Mouse (Mus musculus): Measurements from ENCODE around the gene Ube2u. TPM values are rescaled to one million over a fixed set of nuclear protein-coding genes. Genes with fewer than 3 reads are reported as not detected.
"Not testable (repeated sequence)": the region's sequence is repeated elsewhere in the genome, so short reads cannot be mapped to it uniquely, and the experiment has no call there.

Gene Ube2u
- polyA plus RNA-seq (2015; fragmentation: Nextera tagmentation; extraction: Ambion mirVana): 0.15 TPM in 1 of 2 replicates, not detected in the other

- Histone ChIP-seq H3K27ac (no peak within 1 kb of the TSS), H3K4me2 (replicated peaks) (peak within 1 kb of the TSS; percentile 45), H3K36me3 (no peaks in the 10 kb centered on the region), H3K27me3 (replicated peaks) (no peaks in the 10 kb centered on the region), H3K4me3 (replicated peaks) (0 out of 2 replicates have a peak within 1 kb of the TSS, but pooled peaks have one; percentile 2), H3K4me1 (replicated peaks) (no peaks in the 10 kb centered on the region; the same call in 1 of the 2 replicates), H3K9me3 (no peaks in the 10 kb centered on the region), H3K9ac (no peak within 1 kb of the TSS)
- 30% methylated on average over 15 of the region's 15 CpGs for WGBS
- peak; percentile 74 for ATAC-seq
Observed at GRCm38 (mm10) chr4:100478592-100479321, at the start of gene Ube2u. Gene Ube2u, plus strand, starts transcription at chr4:100478849.

DNA sequence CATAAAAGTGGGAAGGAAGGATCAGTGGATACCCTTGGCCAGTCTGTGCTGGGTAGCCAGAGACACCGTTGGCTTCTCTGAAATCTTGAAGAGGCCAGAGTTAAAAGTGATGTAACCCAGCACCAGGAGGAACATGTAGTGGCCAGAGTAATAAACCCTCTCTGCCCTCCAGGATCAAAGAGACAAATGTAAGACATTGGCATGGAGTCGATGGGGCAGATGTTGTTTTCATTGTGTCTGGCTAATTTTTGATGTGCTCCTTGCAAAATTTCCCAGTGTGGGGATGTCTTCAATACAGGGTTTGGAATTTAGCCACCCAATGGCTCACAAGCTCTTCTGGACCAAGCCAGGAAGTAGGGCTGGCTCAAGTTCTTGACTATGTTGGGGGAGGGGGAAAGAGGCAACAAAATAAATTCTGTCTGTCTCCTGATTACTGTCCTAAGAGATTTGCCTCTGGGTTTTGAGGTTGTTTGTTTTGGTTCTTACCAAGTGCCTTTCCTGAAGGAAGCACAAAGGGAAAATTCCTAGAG, 49.2 kb upstream of the Ube2u start:
- no peaks in the 10 kb centered on the region; the same call in 1 of the 2 replicates for H3K4me1 ChIP-seq (replicated peaks)
- no peaks in the 10 kb centered on the region for H3K27me3 ChIP-seq (replicated peaks)
- H3K4me3 ChIP-seq (replicated peaks): no peak overlapping the region
- no peak overlapping the region for H3K9ac ChIP-seq
- no peak overlapping the region for H3K4me2 ChIP-seq (replicated peaks)
- H3K9me3 ChIP-seq: no peaks in the 10 kb centered on the region
- H3K36me3 ChIP-seq: no peaks in the 10 kb centered on the region
- ATAC-seq: no peak
- 74% methylated on average over 2 of the region's 2 CpGs for WGBS
- no peak overlapping the region for H3K27ac ChIP-seq

DNA sequence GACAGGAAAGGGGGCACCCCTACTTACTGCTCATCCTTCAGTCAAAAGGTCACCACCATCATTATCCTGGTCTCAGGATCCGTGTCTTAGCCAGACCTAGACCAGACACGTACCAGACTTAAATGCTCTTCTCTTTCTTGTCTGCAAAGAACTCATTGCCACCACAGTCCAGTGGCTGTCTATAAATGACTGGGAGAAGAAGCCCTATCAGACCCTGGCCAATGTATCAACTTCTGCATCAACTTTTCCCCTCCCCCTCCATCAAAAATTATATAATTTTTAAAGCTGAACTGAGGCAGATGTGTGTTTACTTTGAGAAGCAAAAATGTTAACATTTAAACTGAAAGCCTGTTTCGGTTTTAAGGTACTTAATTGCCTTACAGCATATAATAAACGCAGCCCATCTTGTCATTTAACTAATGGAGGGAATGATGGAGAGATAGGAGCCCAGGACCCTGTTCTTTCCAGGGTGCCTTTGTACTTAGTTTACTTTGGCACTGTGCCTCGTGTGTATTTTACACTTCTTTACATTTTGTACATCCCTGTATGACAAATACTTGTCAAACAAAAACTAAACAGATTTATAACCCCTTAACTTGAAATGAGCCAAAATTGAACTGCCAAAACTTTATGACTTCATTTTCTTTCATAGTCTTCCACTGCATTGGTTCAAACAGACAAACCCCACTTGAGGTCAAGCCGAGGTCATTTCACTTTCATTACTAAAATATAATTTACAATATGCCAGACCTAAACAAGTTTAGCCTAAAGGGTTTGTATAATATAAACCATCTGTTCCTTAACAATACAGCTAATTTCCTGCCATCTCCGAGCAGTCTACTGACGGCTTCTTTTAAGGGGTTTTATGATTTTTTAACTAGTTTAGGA, 43.1 kb upstream of the Ube2u start:
- H3K4me3 ChIP-seq (replicated peaks): no peak overlapping the region
- 0 out of 2 replicates have a peak, but pooled peaks cover under 1% of the 10 kb centered on the region for H3K9me3 ChIP-seq
- 27% methylated on average over 8 of the region's 8 CpGs for WGBS
- no peaks in the 10 kb centered on the region for H3K36me3 ChIP-seq
- no peaks in the 10 kb centered on the region for H3K27me3 ChIP-seq (replicated peaks)
- peaks cover 3% of the 10 kb centered on the region for H3K4me1 ChIP-seq (replicated peaks)
- H3K9ac ChIP-seq: no peak overlapping the region
- peak; percentile 90 for ATAC-seq
- no peak overlapping the region for H3K4me2 ChIP-seq (replicated peaks)
- peak overlapping the region; percentile 20; the same call in 1 of the 2 replicates for H3K27ac ChIP-seq

DNA sequence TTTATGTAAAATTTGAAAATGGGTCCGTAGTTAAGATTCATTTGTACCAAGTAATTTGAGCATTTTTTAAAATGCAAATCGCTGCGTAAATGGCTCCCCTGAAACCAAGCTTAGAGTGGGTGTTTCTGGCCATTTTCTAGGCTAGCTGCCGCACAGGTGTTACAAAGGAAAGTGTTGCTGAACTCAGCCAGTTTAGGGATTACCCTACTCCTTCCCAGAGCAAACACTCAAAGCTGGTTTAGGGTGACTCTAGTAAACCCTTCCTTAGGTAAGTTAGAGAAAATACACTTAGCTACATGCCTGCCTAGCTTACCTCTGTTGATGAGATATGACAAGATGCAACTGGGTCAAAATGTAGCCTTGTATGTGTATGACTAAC, 42.5 kb upstream of the Ube2u start:
- Histone ChIP-seq H3K27ac (no peak overlapping the region), H3K4me1 (replicated peaks) (peaks cover 3% of the 10 kb centered on the region), H3K9ac (no peak overlapping the region), H3K4me2 (replicated peaks) (no peak overlapping the region), H3K4me3 (replicated peaks) (no peak overlapping the region), H3K36me3 (peaks cover 4% of the 10 kb centered on the region; the same call in 1 of the 2 replicates), H3K27me3 (replicated peaks) (no peaks in the 10 kb centered on the region), H3K9me3 (0 out of 2 replicates have a peak, but pooled peaks cover 4% of the 10 kb centered on the region)
- no peak for ATAC-seq
- WGBS: 41% methylated on average over 4 of the region's 4 CpGs

GRCm38 (mm10) chr4:100446897-100447296, 31.8 kb upstream of the Ube2u start:
- peaks cover 1% of the 10 kb centered on the region; the same call in 1 of the 2 replicates for H3K36me3 ChIP-seq
- H3K4me1 ChIP-seq (replicated peaks): no peaks in the 10 kb centered on the region
- no peak overlapping the region for H3K4me3 ChIP-seq (replicated peaks)
- no peak overlapping the region for H3K27ac ChIP-seq
- WGBS: 36% methylated on average over 3 of the region's 3 CpGs
- no peak overlapping the region for H3K4me2 ChIP-seq (replicated peaks)
- no peak for ATAC-seq
- no peaks in the 10 kb centered on the region for H3K27me3 ChIP-seq (replicated peaks)
- no peak overlapping the region for H3K9ac ChIP-seq
- H3K9me3 ChIP-seq: no peaks in the 10 kb centered on the region

DNA sequence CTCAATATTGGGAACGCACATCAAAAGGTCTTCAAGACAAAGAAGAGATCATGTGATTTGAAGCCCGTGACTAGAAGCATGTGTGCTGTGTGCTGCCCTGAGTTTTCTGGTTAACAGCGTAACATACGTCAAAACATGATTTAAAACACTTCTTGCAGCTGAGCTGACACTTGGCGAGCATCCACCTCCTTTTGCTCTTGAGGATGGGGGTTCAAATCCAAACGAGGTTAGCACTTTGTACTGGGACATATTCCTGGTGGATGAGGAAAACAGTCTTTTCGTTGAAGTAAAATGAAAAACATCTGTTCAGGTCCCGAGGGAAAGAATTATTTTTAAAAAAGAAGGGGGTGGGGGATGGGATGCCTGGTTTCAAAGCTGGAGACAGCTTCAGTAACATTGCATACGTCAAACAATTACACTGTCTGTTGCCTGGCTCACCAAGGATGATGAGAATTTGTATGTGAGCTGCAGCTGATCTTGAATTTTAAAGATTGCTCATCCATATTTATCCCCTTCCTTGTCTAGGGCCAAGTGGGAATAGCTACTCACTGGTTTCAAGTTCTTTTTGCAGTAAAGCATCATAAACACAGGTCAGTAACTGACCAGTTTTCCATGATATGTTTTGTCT, 16.0 kb upstream of the Ube2u start:
- WGBS: 41% methylated on average over 9 of the region's 9 CpGs
- no peak for ATAC-seq
- H3K36me3 ChIP-seq: no peaks in the 10 kb centered on the region
- no peak overlapping the region for H3K4me3 ChIP-seq (replicated peaks)
- no peaks in the 10 kb centered on the region for H3K27me3 ChIP-seq (replicated peaks)
- no peak overlapping the region for H3K4me2 ChIP-seq (replicated peaks)
- H3K27ac ChIP-seq: no peak overlapping the region
- H3K9me3 ChIP-seq: no peaks in the 10 kb centered on the region
- no peaks in the 10 kb centered on the region for H3K4me1 ChIP-seq (replicated peaks)
- no peak overlapping the region for H3K9ac ChIP-seq

DNA sequence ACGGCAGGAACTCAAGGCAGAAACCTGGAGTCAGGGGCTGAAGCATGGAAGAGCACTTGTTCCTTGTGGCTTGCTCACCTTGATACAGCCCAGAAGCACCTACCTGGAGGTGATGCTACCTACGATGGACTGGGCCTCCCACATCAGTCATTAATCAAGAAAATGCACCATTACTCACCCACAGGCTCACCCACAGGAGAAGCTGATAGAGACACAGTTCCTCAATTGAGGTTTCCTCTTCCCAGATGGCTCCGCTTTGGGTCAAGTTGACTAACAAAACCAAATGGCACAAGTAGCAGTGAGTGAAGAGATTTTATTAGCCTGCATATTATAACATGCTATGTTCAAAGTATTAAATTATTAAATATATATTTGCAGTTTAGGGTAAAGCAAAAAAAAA, 9.8 kb downstream of the Ube2u start:
- 90% methylated on average over 3 of the region's 3 CpGs for WGBS
- Histone ChIP-seq H3K27ac (no peak overlapping the region), H3K36me3 (no peaks in the 10 kb centered on the region), H3K27me3 (replicated peaks) (no peaks in the 10 kb centered on the region), H3K9ac (no peak overlapping the region), H3K9me3 (no peaks in the 10 kb centered on the region), H3K4me2 (replicated peaks) (no peak overlapping the region), H3K4me1 (replicated peaks) (no peaks in the 10 kb centered on the region), H3K4me3 (replicated peaks) (no peak overlapping the region)
- ATAC-seq: no peak

DNA sequence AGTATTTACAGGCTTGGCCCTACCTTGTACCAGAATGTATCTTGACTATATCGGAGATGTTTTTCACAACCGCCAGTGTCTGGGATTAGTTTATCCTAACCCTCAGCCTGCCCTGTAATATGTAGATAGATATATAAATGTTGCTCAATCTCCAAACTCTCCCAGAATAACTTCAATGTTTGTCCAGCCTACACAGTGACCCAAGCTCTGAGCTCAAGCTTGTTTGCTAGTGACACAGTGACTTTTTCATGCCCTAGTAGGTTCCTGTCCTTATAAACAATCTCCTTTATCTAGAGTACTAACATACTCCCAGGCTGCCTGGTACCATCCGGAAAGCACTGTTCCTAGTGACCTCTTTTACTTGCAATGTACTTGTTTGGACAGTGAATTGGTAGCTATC, 16.5 kb downstream of the Ube2u start:
- no peaks in the 10 kb centered on the region for H3K4me1 ChIP-seq (replicated peaks)
- no peaks in the 10 kb centered on the region for H3K36me3 ChIP-seq
- no peaks in the 10 kb centered on the region for H3K9me3 ChIP-seq
- no peaks in the 10 kb centered on the region for H3K27me3 ChIP-seq (replicated peaks)
- H3K4me3 ChIP-seq (replicated peaks): no peak overlapping the region
- no peak overlapping the region for H3K4me2 ChIP-seq (replicated peaks)
- H3K27ac ChIP-seq: no peak overlapping the region
- no peak overlapping the region for H3K9ac ChIP-seq
- 81% methylated on average over 3 of the region's 3 CpGs for WGBS
- no peak for ATAC-seq

DNA sequence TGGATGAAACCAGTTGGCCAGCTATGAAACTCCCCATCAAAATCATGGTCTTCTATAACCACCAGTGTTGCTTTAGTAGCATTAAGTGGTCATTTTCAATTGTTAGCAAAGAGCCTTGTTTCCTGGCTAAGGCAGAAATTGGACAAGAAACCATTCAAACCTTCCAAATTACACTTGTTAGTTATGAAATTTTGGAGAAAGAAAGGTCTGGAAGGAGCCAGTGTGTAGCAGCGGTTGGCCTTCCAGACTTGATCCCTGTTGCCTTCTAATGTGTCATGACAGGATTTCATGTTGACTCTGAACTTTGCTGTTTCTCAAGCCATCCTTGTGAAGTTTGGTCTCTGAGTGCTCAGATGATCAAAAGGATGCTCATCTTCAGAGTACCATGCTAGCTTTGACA, 17.9 kb downstream of the Ube2u start:
- WGBS: 91% methylated on average over 1 of the region's 1 CpGs
- Histone ChIP-seq H3K4me1 (replicated peaks) (no peaks in the 10 kb centered on the region), H3K27ac (no peak overlapping the region), H3K4me2 (replicated peaks) (no peak overlapping the region), H3K9ac (no peak overlapping the region), H3K4me3 (replicated peaks) (no peak overlapping the region), H3K27me3 (replicated peaks) (no peaks in the 10 kb centered on the region), H3K36me3 (no peaks in the 10 kb centered on the region), H3K9me3 (no peaks in the 10 kb centered on the region)
- no peak for ATAC-seq

- H3K9me3 ChIP-seq: no peaks in the 10 kb centered on the region
- WGBS: 54% methylated on average over 6 of the region's 6 CpGs
- H3K27ac ChIP-seq: no peak overlapping the region
Observed at GRCm38 (mm10) chr4:100498192-100498591, 19.5 kb downstream of the Ube2u start.

GRCm38 (mm10) chr4:100499037-100499601, 20.5 kb downstream of the Ube2u start:
- not testable (repeated sequence) for H3K9ac ChIP-seq
- peak; percentile 70 for ATAC-seq
- 80% methylated on average over 7 of the region's 7 CpGs for WGBS

More at GRCm38 (mm10) chr4:100498192-100498591, 19.5 kb downstream of the Ube2u start:
- Histone ChIP-seq H3K27me3 (replicated peaks) (no peaks in the 10 kb centered on the region), H3K36me3 (no peaks in the 10 kb centered on the region), H3K4me1 (replicated peaks) (no peaks in the 10 kb centered on the region), H3K9ac (no peak overlapping the region), H3K4me2 (replicated peaks) (no peak overlapping the region), H3K4me3 (replicated peaks) (no peak overlapping the region)
- ATAC-seq: no peak

DNA sequence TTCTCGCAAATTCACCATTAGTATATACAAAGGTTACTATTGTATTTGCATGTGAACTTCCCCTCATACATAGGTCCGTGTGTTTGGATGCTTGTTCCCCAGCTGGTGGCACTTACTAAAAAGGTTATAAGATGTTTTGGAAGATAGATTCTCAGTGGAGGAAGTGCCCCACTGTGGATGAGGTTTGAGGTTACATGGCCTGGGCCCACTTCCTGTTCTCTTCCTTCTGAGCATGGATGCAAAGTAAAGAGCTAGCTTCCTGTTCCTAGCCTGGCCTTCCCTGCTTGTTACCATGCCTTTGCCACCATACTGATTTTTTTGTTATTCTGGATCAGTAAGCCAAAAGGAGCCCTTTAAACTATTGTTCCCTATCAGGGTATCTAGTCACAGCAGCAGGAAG, 24.7 kb downstream of the Ube2u start:
- Histone ChIP-seq H3K27me3 (replicated peaks) (no peaks in the 10 kb centered on the region), H3K4me2 (replicated peaks) (no peak overlapping the region), H3K4me1 (replicated peaks) (no peaks in the 10 kb centered on the region), H3K36me3 (no peaks in the 10 kb centered on the region), H3K9me3 (no peaks in the 10 kb centered on the region), H3K9ac (no peak overlapping the region), H3K27ac (no peak overlapping the region), H3K4me3 (replicated peaks) (no peak overlapping the region)
- no peak for ATAC-seq
- WGBS: 73% methylated on average over 2 of the region's 2 CpGs

More at GRCm38 (mm10) chr4:100499037-100499601, 20.5 kb downstream of the Ube2u start:
- not testable (repeated sequence) for H3K4me2 ChIP-seq (replicated peaks); H3K9me3 ChIP-seq; H3K36me3 ChIP-seq; H3K4me1 ChIP-seq (replicated peaks); H3K27me3 ChIP-seq (replicated peaks); H3K4me3 ChIP-seq (replicated peaks); H3K27ac ChIP-seq
